Mouse (Mus musculus) G1E (cell line): ENCODE results near the gene Pbx1. TPM values are rescaled to one million over a fixed set of nuclear protein-coding genes. Genes with fewer than 3 reads are reported as not detected.

ENCODE experiments used
- ATAC-seq: 2 replicates; pipeline ENCODE4 v1.8.0; 2016; ENCODE audit warnings: mild to moderate bottlenecking; ENCODE audit not compliant: insufficient number of reproducible peaks, poor library complexity, low FRiP score, severe bottlenecking; ENCODE audit errors: extremely low read depth
- DNase-seq: peaks from one replicate; pipeline ENCODE4 v3.0.0; 2012; ENCODE audit warnings: low spot score
- H3K27me3 ChIP-seq: 2 replicates; pipeline ENCODE4 v1.6.1; 2012; ENCODE audit warnings: mild to moderate bottlenecking, low read length, inconsistent platforms; ENCODE audit not compliant: insufficient read depth
- H3K36me3 ChIP-seq: replicated peaks from 2 replicates; pipeline ENCODE3; 2012; ENCODE audit warnings: mild to moderate bottlenecking, inconsistent platforms
- H3K4me1 ChIP-seq: 2 replicates; pipeline ENCODE4 v1.6.1; 2012; ENCODE audit warnings: low read depth, low read length, inconsistent platforms, mixed read lengths; ENCODE audit not compliant: insufficient read depth
- H3K4me3 ChIP-seq: 2 replicates; pipeline ENCODE4 v1.5.1; 2012; ENCODE audit warnings: low read depth, mild to moderate bottlenecking, inconsistent platforms, low read length, moderate library complexity, mixed read lengths
- H3K9me3 ChIP-seq: replicated peaks from 2 replicates; pipeline ENCODE4 v1.6.1; 2012; ENCODE audit warnings: inconsistent platforms
- CTCF ChIP-seq: IDR thresholded peaks from 2 replicates; pipeline ENCODE4 v1.5.1; 2012; ENCODE audit warnings: low read depth, low read length, inconsistent platforms, mixed read lengths
- GATA1 ChIP-seq: IDR thresholded peaks from 2 replicates; pipeline ENCODE4 v1.6.1; 2012; ENCODE audit warnings: borderline replicate concordance, low read length, inconsistent platforms, mixed read lengths
- GATA2 ChIP-seq: IDR thresholded peaks from 2 replicates; pipeline ENCODE4 v1.6.1; 2012; ENCODE audit warnings: low read depth, low read length, inconsistent platforms, borderline replicate concordance
- POLR2AphosphoS5 ChIP-seq: IDR thresholded peaks from 2 replicates; pipeline ENCODE4 v1.6.1; 2012; ENCODE audit warnings: low read depth, low read length, inconsistent platforms; ENCODE audit not compliant: insufficient replicate concordance
- TAL1 ChIP-seq: conservative IDR thresholded peaks from 2 replicates; pipeline ENCODE4 v1.6.1; 2012; ENCODE audit warnings: low read depth, low read length, inconsistent platforms, mixed read lengths
- polyA plus RNA-seq: library from polyadenylated mRNA; stranded (reverse); fragments of >175 nt; gene quantifications from 2 replicates; pipeline ENCODE4 v1.2.3, GENCODE M21; 2012
- total RNA-seq, 2 experiments: library from RNA; stranded (forward) in 1 of 2; stranded (reverse) in 1 of 2; fragments of 200-1000 nt in 1 of 2; fragments of >200 nt in 1 of 2; fragmentation: Nextera tagmentation in 1 of 2; gene quantifications; 2 replicates each; pipeline ENCODE4 v1.2.3; 2014 to 2017

Pbx1 gene
- total and polyA plus RNA-seq, 3 experiments: 0.11 to 0.23 TPM; not detected in 1

DNA sequence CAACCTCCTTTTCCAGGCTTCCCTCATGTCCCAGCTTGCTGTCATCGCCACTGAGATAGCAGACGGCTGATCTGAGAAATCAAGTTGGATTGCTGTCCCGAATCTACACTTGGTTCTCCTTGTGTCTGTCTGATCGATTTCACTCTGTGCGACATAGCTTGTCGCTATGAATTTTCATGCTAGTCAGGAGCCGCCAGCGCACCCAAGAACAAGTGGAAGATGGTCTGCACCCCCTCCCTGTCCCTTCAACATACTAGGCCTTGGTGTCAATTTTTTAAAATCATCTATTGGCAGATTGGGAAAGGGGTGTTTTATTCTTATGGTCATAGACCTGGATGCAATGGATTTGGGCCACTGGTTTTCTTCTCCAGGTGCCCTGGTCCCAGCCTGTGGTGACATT, 249.3 kb downstream of the Pbx1 start:
- ATAC-seq (no peak), DNase-seq (no peak)
- Histone ChIP-seq H3K27me3 (no peaks in the 10 kb centered on the region), H3K36me3 (no peaks in the 10 kb centered on the region), H3K4me1 (no peaks in the 10 kb centered on the region), H3K9me3 (peaks cover 60% of the 10 kb centered on the region), H3K4me3 (no peak overlapping the region)
- no peak for TF ChIP-seq GATA1
- TF ChIP-seq CTCF: no peak
- no peak for TF ChIP-seq TAL1
- TF ChIP-seq POLR2AphosphoS5: no peak
- TF ChIP-seq GATA2: no peak

DNA sequence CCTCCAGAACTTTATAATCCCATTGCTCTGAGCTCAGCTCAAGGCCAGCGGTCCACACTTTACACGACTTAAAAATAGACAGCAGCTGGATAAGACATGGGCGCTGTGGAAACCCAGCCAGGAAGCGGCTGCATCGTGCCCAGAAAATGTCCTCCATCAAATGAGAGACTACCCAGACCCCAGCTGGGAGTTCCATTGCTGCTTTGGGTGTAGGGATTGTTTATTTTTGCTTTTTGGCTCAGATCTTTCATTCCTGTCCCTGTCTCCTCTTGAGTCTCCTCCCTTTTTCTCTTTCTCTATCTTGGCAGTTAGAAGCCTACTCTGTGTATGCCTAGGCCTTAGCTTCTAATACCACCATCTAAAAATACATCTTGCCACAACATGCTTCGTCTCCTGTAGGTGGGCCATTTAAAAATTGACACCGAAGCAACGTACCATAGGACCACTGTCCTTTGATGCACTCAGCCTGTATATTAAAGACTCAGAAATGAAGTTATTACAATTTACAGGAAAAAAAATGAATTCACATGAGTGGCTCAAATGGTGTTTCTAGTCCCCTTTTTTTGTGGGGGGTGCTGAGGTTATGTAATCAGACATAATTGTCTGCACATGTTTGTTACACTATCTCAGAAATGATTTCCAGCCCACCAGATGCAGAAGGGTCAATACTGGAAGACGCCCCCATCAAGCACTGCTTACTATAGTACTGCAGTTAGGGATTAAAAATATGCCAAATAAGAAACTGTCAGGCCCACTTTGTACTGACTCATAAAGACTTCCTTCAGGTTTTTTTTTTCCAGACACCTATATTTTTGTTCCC, 251.2 kb downstream of the Pbx1 start:
- H3K4me3 ChIP-seq: no peak overlapping the region
- no peaks in the 10 kb centered on the region for H3K4me1 ChIP-seq
- H3K9me3 ChIP-seq: peaks cover 48% of the 10 kb centered on the region
- no peaks in the 10 kb centered on the region for H3K27me3 ChIP-seq
- TF ChIP-seq CTCF (no peak), GATA2 (no peak)
- no peaks in the 10 kb centered on the region for H3K36me3 ChIP-seq
- no peak for ATAC-seq
- no peak for DNase-seq

DNA sequence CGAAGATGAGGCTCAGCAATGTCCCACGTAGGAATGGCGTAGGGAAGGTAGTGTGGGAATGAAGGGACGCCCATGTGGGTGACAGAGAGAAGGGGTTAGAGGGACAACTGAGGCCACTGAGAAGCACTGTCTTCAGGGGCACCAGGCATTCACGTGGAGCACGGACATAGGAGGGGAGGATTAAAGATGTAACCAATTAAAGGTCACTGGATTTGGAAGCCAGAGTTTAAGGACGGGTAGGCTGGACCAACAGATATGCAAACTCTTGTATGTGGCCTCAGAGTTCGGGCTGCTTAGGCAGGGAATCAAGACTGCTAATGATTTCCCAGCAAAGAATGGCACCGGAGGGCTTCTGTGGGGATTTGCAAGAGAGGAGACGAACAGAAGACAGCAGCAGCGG, 252.4 kb downstream of the Pbx1 start:
- H3K4me3 ChIP-seq: no peak overlapping the region
- TF ChIP-seq CTCF (no peak), POLR2AphosphoS5 (no peak), GATA1 (no peak), TAL1 (no peak), GATA2 (no peak)
- H3K4me1 ChIP-seq: no peaks in the 10 kb centered on the region
- ATAC-seq: no peak
- no peak for DNase-seq
- no peaks in the 10 kb centered on the region for H3K36me3 ChIP-seq
- no peaks in the 10 kb centered on the region for H3K27me3 ChIP-seq
- peaks cover 40% of the 10 kb centered on the region for H3K9me3 ChIP-seq

GRCm38 (mm10) chr1:168178611-168179010, 253.5 kb downstream of the Pbx1 start:
- ATAC-seq (no peak), DNase-seq (no peak)
- Histone ChIP-seq H3K27me3 (no peaks in the 10 kb centered on the region), H3K9me3 (peaks cover 36% of the 10 kb centered on the region), H3K36me3 (no peaks in the 10 kb centered on the region), H3K4me3 (no peak overlapping the region), H3K4me1 (no peaks in the 10 kb centered on the region)
- TF ChIP-seq POLR2AphosphoS5 (no peak), GATA2 (no peak), CTCF (no peak), TAL1 (no peak), GATA1 (no peak)

GRCm38 (mm10) chr1:168175586-168175985, 256.5 kb downstream of the Pbx1 start:
- no peaks in the 10 kb centered on the region for H3K4me1 ChIP-seq
- DNase-seq (no peak), ATAC-seq (no peak)
- H3K9me3 ChIP-seq: peaks cover 20% of the 10 kb centered on the region
- TF ChIP-seq GATA2: no peak
- TF ChIP-seq POLR2AphosphoS5: no peak
- TF ChIP-seq GATA1: no peak
- TF ChIP-seq TAL1: no peak
- no peak for TF ChIP-seq CTCF
- no peak overlapping the region for H3K4me3 ChIP-seq
- H3K27me3 ChIP-seq: no peaks in the 10 kb centered on the region
- H3K36me3 ChIP-seq: no peaks in the 10 kb centered on the region

GRCm38 (mm10) chr1:168169791-168170190, 262.3 kb downstream of the Pbx1 start:
- Histone ChIP-seq H3K9me3 (peaks cover 26% of the 10 kb centered on the region), H3K36me3 (no peaks in the 10 kb centered on the region), H3K27me3 (no peaks in the 10 kb centered on the region), H3K4me3 (no peak overlapping the region), H3K4me1 (no peaks in the 10 kb centered on the region)
- no peak for TF ChIP-seq GATA1
- no peak for TF ChIP-seq CTCF
- DNase-seq (no peak), ATAC-seq (no peak)
